ENCODE assay signal across 25 mouse cellular contexts in the genomic region with DNA sequence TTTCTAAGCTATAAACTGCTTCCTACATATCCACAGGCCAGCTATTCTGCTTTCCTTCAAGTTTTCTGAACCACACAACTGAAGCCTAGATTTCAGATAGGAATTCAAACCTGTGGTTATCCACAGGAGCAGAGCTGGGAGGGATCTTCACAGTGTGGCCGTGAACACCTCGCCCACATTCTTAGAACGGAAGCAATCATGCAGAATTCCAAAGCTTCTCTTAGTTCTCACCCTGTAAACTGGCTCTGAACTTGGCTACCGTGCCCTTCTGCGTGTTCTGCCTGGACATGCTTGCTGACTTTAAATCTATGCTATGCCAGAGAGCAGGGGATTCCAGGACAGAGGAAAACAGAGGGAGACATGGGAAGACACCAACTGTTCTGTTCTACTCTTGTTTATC.
DNase-seq lines count a peak whose midpoint lies in the region; ATAC-seq and TF ChIP-seq lines count a peak whose summit lies in the region.
"Had no signal": no experiment of that assay in that cellular context is flagged by ENCODE, and none has a peak within 500 bp of the region (broad histone marks: within the 10 kb centered on the region; RNA-seq: fewer than 3 reads in every experiment).

No protein-coding gene starts in this region.

- no peaks in the 10 kb centered on the region for H3K36me3 ChIP-seq in forebrain, embryonic 10.5 days (replicated peaks)
- no peaks in the 10 kb centered on the region for H3K36me3 ChIP-seq in forebrain, embryonic 13.5 days (ENCODE audit: poor library complexity, severe bottlenecking)
- no peaks in the 10 kb centered on the region for H3K36me3 ChIP-seq in heart, embryonic 10.5 days
- H3K36me3 ChIP-seq in midbrain, embryonic 10.5 days, result no peaks in the 10 kb centered on the region
- H3K36me3 ChIP-seq in midbrain, embryonic 11.5 days (ENCODE audit: control insufficient read depth, insufficient read depth, low read length), result no peaks in the 10 kb centered on the region
- H3K36me3 ChIP-seq: embryonic facial prominence, embryonic 10.5 days; embryonic facial prominence, embryonic 12.5 days; G1E had no signal

- 89% methylated on average over 5 of the region's 5 CpGs for WGBS in forebrain, embryonic 10.5 days
- WGBS in forebrain, embryonic 13.5 days, result 87% methylated on average over 5 of the region's 5 CpGs
- 77% methylated on average over 5 of the region's 5 CpGs for WGBS in heart, embryonic 10.5 days
- WGBS in midbrain, embryonic 10.5 days, result 89% methylated on average over 5 of the region's 5 CpGs
- 90% methylated on average over 5 of the region's 5 CpGs for WGBS in midbrain, embryonic 11.5 days

- peaks cover 3% of the 10 kb centered on the region; the same call in 1 of the 2 replicates for H3K4me1 ChIP-seq in forebrain, embryonic 10.5 days
- 0 out of 2 replicates have a peak, but pooled peaks cover 7% of the 10 kb centered on the region for H3K4me1 ChIP-seq in forebrain, embryonic 13.5 days
- H3K4me1 ChIP-seq in heart, embryonic 10.5 days, result peaks cover 8% of the 10 kb centered on the region; the same call in 1 of the 2 replicates
- H3K4me1 ChIP-seq in midbrain, embryonic 10.5 days, result peaks cover 12% of the 10 kb centered on the region
- no peaks in the 10 kb centered on the region for H3K4me1 ChIP-seq in midbrain, embryonic 11.5 days (ENCODE audit: control insufficient read depth, insufficient read depth, low read length)
- no peaks in the 10 kb centered on the region for H3K4me1 ChIP-seq in embryonic fibroblast, embryonic 13.5 days (ENCODE audit: control insufficient read depth, insufficient read depth, low read length)
- H3K4me1 ChIP-seq: embryonic facial prominence, embryonic 12.5 days had no signal

- TF ChIP-seq POLR2A in embryonic fibroblast, embryonic 13.5 days (IDR thresholded peaks at IDR 0.05; ENCODE audit: low read depth, low read length), result no peak

- ATAC-seq in forebrain, embryonic 13.5 days, result no peak
- no peak for ATAC-seq in midbrain, embryonic 11.5 days (ENCODE audit: low FRiP score)
- ATAC-seq: activated CD4-positive, CD25-positive, alpha-beta regulatory T cell, adult 4 months; CD4-positive, CD25-positive, alpha-beta regulatory T cell, adult 4 months; forebrain, embryonic 14.5 days; forebrain, embryonic 16.5 days had no signal

- TF ChIP-seq CTCF in embryonic fibroblast, embryonic 13.5 days (IDR thresholded peaks at IDR 0.05; ENCODE audit: borderline replicate concordance, insufficient read depth, low read length), result no peak

- H3K27me3 ChIP-seq in forebrain, embryonic 10.5 days (ENCODE audit: poor library complexity, severe bottlenecking), result no peaks in the 10 kb centered on the region
- H3K27me3 ChIP-seq in forebrain, embryonic 13.5 days, result no peaks in the 10 kb centered on the region
- 0 out of 2 replicates have a peak, but pooled peaks cover 3% of the 10 kb centered on the region for H3K27me3 ChIP-seq in heart, embryonic 10.5 days (ENCODE audit: insufficient read depth, poor library complexity, severe bottlenecking)
- no peaks in the 10 kb centered on the region for H3K27me3 ChIP-seq in midbrain, embryonic 10.5 days (ENCODE audit: low read depth, poor library complexity, severe bottlenecking)
- H3K27me3 ChIP-seq in midbrain, embryonic 11.5 days (ENCODE audit: control insufficient read depth, insufficient read depth, low read length), result no peaks in the 10 kb centered on the region
- H3K27me3 ChIP-seq: embryonic facial prominence, embryonic 12.5 days had no signal

- intact Hi-C loops in heart, postnatal 10 days (cut with DNase I), result loop anchor here (5.0 kb wide), 1 partner anchor 51 kb away; no protein-coding TSS in a partner anchor

- no peaks in the 10 kb centered on the region for H3K9me3 ChIP-seq in forebrain, embryonic 10.5 days
- no peaks in the 10 kb centered on the region for H3K9me3 ChIP-seq in forebrain, embryonic 13.5 days (replicated peaks)
- H3K9me3 ChIP-seq in heart, embryonic 10.5 days, result no peaks in the 10 kb centered on the region
- no peaks in the 10 kb centered on the region for H3K9me3 ChIP-seq in midbrain, embryonic 10.5 days (replicated peaks)
- no peaks in the 10 kb centered on the region for H3K9me3 ChIP-seq in midbrain, embryonic 11.5 days (ENCODE audit: control insufficient read depth, low read length)
- H3K9me3 ChIP-seq: embryonic facial prominence, embryonic 10.5 days; embryonic facial prominence, embryonic 12.5 days had no signal

- peak; percentile 10 for DNase-seq in forebrain, embryonic 10.5 days (ENCODE audit: extremely low spot score, low spot score)
- DNase-seq in heart, embryonic 10.5 days (ENCODE audit: low spot score), result peak; percentile 13
- no peak for DNase-seq in heart, postnatal 10 days
- DNase-seq in midbrain, embryonic 10.5 days (ENCODE audit: low spot score), result peak; percentile 5
- no peak for DNase-seq in midbrain, embryonic 11.5 days (ENCODE audit: low spot score, missing footprints)
- DNase-seq in kidney, adult 18-20 months, result no peak
- DNase-seq: adrenal gland, adult 8-10 months; adrenal gland, postnatal 14 days; adrenal gland, postnatal 36 days; B cell, adult 2 months; cerebellum, adult 11-12 months; cerebellum, adult 2 months; cerebellum, adult 9-10 months; cerebellum, postnatal 10 days; cerebellum, postnatal 25 days had no signal

- H3K27ac ChIP-seq in forebrain, embryonic 10.5 days, result no peak overlapping the region
- no peak overlapping the region for H3K27ac ChIP-seq in forebrain, embryonic 13.5 days
- no peak overlapping the region for H3K27ac ChIP-seq in heart, embryonic 10.5 days
- H3K27ac ChIP-seq in midbrain, embryonic 10.5 days (replicated peaks), result no peak overlapping the region
- H3K27ac ChIP-seq in midbrain, embryonic 11.5 days (ENCODE audit: low read depth, low read length), result no peak overlapping the region
- peak overlapping the region; percentile 37; the same call in 1 of the 2 replicates for H3K27ac ChIP-seq in embryonic fibroblast, embryonic 13.5 days (ENCODE audit: insufficient read depth, low read length)
- H3K27ac ChIP-seq: embryonic facial prominence, embryonic 10.5 days; embryonic facial prominence, embryonic 12.5 days had no signal

- no peak overlapping the region for H3K9ac ChIP-seq in forebrain, embryonic 13.5 days
- no peak overlapping the region for H3K9ac ChIP-seq in midbrain, embryonic 11.5 days (ENCODE audit: low read length)
- H3K9ac ChIP-seq: embryonic facial prominence, embryonic 12.5 days had no signal

- H3K4me2 ChIP-seq in forebrain, embryonic 13.5 days, result no peak overlapping the region
- no peak overlapping the region for H3K4me2 ChIP-seq in midbrain, embryonic 11.5 days
- H3K4me2 ChIP-seq: embryonic facial prominence, embryonic 12.5 days had no signal

- H3K4me3 ChIP-seq in forebrain, embryonic 10.5 days, result no peak overlapping the region
- H3K4me3 ChIP-seq in forebrain, embryonic 13.5 days, result no peak overlapping the region
- no peak overlapping the region for H3K4me3 ChIP-seq in heart, embryonic 10.5 days
- H3K4me3 ChIP-seq in midbrain, embryonic 10.5 days, result no peak overlapping the region
- H3K4me3 ChIP-seq in midbrain, embryonic 11.5 days (ENCODE audit: low read depth, low read length), result no peak overlapping the region
- H3K4me3 ChIP-seq in embryonic fibroblast, embryonic 13.5 days (ENCODE audit: insufficient read depth, low read length), result no peak overlapping the region
- H3K4me3 ChIP-seq: embryonic facial prominence, embryonic 10.5 days; embryonic facial prominence, embryonic 12.5 days; erythroblast, embryonic 14.5 days had no signal

Comparison
In these comparisons a context has a peak if more than half of its experiments do, and no peak if none do; other contexts are left out.
1. DNase-seq: peak in forebrain, embryonic 10.5 days (single experiment), heart, embryonic 10.5 days (single experiment) and midbrain, embryonic 10.5 days (single experiment); none in heart, postnatal 10 days (0 of 2), midbrain, embryonic 11.5 days (single experiment) and kidney, adult 18-20 months (single experiment).